Mouse (Mus musculus): ENCODE results near the gene Nav3.

Gene Nav3

DNA sequence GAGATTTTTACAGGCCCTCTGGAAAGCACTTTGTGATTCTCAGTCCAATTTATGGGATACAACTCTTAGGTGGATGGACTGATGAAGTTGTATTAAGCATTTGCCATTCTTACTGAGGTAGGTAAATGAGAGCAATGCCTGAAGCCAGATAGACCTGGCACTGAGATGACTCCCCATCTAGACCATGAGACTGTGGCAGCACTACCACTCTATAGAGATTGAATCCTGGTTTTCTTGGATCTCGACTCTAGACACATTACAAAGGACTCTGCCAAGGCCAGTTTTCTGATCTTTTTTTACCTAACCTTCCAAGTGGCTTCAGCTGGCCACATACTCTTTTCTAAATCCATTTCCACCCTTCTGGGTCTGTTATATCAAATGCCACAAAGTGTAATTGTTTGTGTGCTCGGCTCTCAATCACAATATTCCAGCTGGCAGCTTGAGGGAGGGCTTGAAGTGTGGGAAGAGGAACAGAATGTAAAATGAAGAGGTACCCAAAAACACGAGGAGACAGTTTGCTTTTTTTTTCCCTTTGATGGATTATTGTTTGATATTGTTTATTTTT lies 756.2 kb downstream of the Nav3 start:
- in situ Hi-C loops (cut with MboI, MseI) = no loop called here

GRCm38 (mm10) chr10:109690564-109690963 lies 765.4 kb downstream of the Nav3 start:
- in situ Hi-C loops (cut with MboI, MseI) = no loop called here

DNA sequence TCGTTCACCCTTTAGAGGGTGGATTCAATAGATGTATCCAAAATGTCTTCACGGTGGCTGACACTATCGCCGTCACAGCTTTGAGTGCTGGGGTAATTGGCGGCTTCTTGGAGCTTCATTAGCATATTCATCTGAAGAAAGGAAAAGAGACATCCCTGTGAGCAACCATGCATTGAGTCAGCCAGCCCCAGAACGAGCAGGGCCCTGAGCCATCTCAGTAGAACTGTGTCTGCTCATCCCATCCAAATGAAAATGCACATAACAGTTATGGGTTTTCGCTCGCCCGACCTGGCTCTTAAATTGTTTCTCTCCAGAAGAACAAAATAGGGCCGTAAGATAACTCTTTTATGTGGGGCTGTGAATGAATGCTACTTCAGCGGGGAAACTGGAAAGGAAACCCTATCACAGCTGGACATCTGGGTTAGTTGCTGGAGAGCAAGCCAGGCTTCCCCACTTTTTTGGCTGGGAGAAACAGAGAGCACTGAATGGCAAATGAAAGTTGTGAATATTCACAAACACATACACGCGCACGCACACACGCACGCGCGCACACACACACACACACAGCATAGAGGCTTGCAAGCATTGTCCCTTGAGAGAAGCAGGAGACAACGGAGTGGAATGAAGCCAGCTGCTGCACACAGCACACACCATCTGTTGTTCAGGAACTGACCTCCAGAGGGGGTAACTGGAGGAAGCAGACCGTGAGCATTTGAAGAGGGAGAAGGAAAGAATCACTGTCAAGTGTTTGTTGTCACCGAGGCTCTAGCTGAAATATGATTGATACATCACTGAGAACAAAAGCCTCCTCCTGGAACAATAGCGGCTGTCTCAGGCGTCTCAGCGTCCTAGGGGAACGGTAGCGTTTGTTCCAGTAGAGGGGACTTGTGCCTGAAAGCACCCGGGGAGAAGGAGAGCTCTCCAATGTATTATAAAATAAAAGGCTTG lies 771.6 kb downstream of the Nav3 start:
- in situ Hi-C loops (cut with MboI, MseI) = no loop called here

DNA sequence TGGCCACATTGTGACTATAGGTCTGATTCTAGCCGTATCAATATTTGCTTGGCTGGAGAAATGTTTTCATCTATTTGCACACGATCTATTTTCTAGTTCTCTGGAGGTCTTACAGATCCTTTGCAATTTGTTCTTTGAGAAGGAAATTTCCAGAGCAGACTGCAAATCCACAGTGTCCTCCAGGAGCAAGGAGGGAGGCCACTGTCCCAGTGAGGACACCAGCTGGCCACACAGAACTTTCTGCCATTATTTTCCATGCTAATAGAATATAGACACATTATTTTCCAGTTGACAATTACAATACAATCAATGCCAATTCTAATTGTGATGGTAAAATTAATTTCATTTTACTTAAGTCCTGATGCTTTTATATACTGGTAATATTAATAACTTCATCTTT lies 783.1 kb downstream of the Nav3 start:
- in situ Hi-C loops (cut with MboI, MseI) = no loop called here

GRCm38 (mm10) chr10:109667453-109667852 lies 788.6 kb downstream of the Nav3 start:
- in situ Hi-C loops (cut with MboI, MseI) = no loop called here

- in situ Hi-C loops (cut with MboI, MseI) = no loop called here
Measured at GRCm38 (mm10) chr10:109664629-109665317, 791.2 kb downstream of the Nav3 start.

- in situ Hi-C loops (cut with MboI, MseI) = no loop called here
Measured at GRCm38 (mm10) chr10:109651516-109651915, 804.5 kb downstream of the Nav3 start.

DNA sequence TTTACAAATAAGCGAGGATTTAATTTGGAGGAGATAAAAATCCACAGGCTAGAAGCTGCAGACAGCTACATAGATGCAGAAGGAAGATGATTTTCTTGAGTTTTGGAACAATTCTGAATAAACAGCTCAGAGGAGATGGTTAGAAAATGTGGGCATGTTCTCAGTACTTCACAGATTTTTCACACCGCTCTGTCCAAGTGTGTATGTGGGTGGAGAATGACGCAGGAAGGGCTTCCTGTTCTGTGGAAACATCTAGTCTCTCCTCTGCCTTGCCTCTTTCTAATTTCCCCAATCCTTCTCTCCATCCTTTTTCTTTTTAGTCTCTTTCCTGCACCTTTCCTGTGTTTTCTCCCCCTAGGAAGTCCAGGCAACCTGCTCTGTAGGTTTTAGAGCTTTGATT lies 812.4 kb downstream of the Nav3 start:
- in situ Hi-C loops (cut with MboI, MseI) = loop anchor here (25.0 kb wide), 1 partner anchor 1656 kb away; no protein-coding TSS in a partner anchor

DNA sequence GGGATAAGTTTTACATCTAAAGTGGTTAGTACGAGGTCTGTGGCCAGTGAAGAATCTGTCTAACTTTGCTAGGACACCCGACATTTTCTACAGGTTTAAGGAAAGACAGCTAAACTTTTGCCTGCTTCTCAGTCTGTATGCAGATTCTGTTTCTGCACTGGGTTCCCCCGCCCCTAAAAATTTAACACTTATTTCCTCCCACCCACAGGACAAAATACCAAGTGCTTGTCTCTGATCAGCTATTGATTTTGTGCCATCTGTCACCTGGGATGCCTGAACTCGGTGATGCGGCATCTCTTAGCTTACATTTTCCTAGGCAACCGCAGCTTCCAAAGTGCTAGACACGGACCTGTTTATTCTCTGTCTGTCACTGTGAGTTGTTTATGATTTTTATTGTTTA lies 814.2 kb downstream of the Nav3 start:
- in situ Hi-C loops (cut with MboI, MseI) = loop anchor here (25.0 kb wide), 1 partner anchor 1655 kb away; no protein-coding TSS in a partner anchor

DNA sequence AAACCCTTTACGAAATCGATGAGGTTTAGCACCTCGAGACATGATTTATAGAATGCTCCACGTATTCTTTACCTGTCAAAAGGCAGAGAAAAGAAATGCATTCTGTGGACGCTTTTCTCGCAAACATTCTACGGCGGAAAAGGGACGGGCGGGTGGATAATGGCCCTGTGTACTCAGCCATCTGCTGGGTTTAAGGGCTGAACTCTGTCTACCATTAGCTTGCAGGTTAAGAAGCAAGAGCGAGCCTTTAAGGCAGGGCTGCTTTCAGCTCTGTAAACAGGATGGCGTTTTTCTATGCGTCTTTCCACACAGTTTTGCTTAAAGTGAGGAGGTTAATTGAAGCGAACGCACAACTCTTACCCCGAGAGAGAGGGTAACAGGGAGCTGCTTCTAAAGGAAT lies 818.3 kb downstream of the Nav3 start:
- in situ Hi-C loops (cut with MboI, MseI) = loop anchor here (25.0 kb wide), 1 partner anchor 1650 kb away; no protein-coding TSS in a partner anchor
